Mouse (Mus musculus) common myeloid progenitor, adult 5-6 weeks (primary cell): ENCODE results near the gene 4930563M21Rik. TPM values are rescaled to one million over a fixed set of nuclear protein-coding genes. Genes with fewer than 3 reads are reported as not detected.

Experiments used
- total RNA-seq: library from RNA; stranded (forward); fragments of 200-1000, 187-1606 nt; gene quantifications from 2 replicates; pipeline ENCODE4 v1.2.3, GENCODE M21; 2017

The 4930563M21Rik gene
- total RNA-seq, 1 experiment from 2014 or later = not detected

Other genes starting within 250 kb of the 4930563M21Rik start
- 15.9 and 17.9 TPM in 2 replicates for gene Scaper, start 72.4 kb downstream of the 4930563M21Rik start, total RNA-seq
- gene Rcn2, start 31.3 kb upstream of the 4930563M21Rik start, total RNA-seq = 61.2 and 66.6 TPM in 2 replicates
- gene Pstpip1, start 79.4 kb upstream of the 4930563M21Rik start, total RNA-seq = 37.1 and 64.6 TPM in 2 replicates
- gene Tspan3, start 154.9 kb upstream of the 4930563M21Rik start, total RNA-seq = 66.5 and 73.0 TPM in 2 replicates